Mouse (Mus musculus) embryonic fibroblast, embryonic 13.5 days (primary cell): ENCODE results near the gene Zfhx3. TPM values are rescaled to one million over a fixed set of nuclear protein-coding genes. Genes with fewer than 3 reads are reported as not detected.

ENCODE experiments used
- H3K27ac ChIP-seq: 2 replicates; pipeline ENCODE4 v1.5.1; 2012; ENCODE audit warnings: low read length, control low read depth, inconsistent platforms; ENCODE audit not compliant: insufficient read depth
- H3K4me1 ChIP-seq: 2 replicates; pipeline ENCODE4 v1.6.1; 2011; ENCODE audit warnings: low read length; ENCODE audit not compliant: control insufficient read depth, insufficient read depth
- H3K4me3 ChIP-seq: 2 replicates; pipeline ENCODE4 v1.5.1; 2011; ENCODE audit warnings: mild to moderate bottlenecking, control low read depth, low read length; ENCODE audit not compliant: insufficient read depth
- CTCF ChIP-seq: IDR thresholded peaks from 2 replicates; pipeline ENCODE4 v1.5.1; 2011; ENCODE audit warnings: mild to moderate bottlenecking, control low read depth, low read length, moderate library complexity, borderline replicate concordance; ENCODE audit not compliant: insufficient read depth
- POLR2A ChIP-seq: IDR thresholded peaks from 2 replicates; pipeline ENCODE4 v1.6.1; 2011; ENCODE audit warnings: low read depth, mild to moderate bottlenecking, control low read depth, low read length, moderate library complexity
- polyA plus RNA-seq: library from polyadenylated mRNA; stranded (reverse); fragments of >200 nt; gene quantifications from 2 replicates; pipeline ENCODE4 v1.2.4, GENCODE M21; 2011; ENCODE audit warnings: low read depth; ENCODE audit not compliant: missing spikeins, insufficient read length

Zfhx3 gene
- polyA plus RNA-seq, 1 experiment: 30.6 TPM

DNA sequence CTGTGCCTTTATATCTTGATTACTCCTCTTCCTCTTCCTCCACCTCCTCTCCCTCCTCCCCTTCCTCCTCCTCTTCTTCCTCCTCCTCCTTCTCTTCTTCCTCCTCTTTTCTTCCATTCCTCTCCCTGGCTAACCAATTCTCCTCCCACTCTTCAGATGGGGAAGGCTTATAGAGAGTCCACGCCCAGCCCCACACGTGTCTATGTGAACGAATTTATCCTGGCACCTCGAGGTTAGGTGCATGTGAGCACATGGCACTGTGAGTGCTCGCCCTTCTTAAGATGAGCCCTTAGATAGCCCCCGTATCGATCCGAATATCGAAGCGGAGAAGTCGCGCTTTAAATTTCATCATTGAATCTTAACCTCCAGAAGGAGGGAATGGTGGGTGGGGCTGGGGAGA lies 359.2 kb downstream of the Zfhx3 start:
- no peak overlapping the region for H3K27ac ChIP-seq
- TF ChIP-seq POLR2A: no peak
- TF ChIP-seq CTCF: no peak
- no peaks in the 10 kb centered on the region for H3K4me1 ChIP-seq
- H3K4me3 ChIP-seq: no peak overlapping the region

DNA sequence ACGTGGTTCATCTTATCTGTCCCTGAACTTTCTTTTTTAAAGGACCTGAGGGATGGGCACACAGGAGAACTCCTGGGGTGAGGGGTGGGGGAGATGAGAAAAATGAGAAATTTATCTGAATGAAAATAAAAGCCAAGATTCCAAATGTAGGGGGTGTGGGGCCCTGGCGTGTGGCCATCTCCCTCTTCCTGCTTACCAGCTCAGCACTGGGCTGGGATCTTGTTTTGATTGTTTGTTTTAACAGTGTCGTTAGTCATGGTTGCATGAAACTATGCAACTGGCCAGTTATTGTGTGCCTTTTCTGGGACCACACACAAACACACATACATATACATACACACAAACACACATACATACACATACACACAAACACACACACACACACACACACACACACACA lies 362.9 kb downstream of the Zfhx3 start:
- Histone ChIP-seq H3K27ac (no peak overlapping the region), H3K4me3 (no peak overlapping the region), H3K4me1 (no peaks in the 10 kb centered on the region)
- TF ChIP-seq CTCF (no peak), POLR2A (no peak)

DNA sequence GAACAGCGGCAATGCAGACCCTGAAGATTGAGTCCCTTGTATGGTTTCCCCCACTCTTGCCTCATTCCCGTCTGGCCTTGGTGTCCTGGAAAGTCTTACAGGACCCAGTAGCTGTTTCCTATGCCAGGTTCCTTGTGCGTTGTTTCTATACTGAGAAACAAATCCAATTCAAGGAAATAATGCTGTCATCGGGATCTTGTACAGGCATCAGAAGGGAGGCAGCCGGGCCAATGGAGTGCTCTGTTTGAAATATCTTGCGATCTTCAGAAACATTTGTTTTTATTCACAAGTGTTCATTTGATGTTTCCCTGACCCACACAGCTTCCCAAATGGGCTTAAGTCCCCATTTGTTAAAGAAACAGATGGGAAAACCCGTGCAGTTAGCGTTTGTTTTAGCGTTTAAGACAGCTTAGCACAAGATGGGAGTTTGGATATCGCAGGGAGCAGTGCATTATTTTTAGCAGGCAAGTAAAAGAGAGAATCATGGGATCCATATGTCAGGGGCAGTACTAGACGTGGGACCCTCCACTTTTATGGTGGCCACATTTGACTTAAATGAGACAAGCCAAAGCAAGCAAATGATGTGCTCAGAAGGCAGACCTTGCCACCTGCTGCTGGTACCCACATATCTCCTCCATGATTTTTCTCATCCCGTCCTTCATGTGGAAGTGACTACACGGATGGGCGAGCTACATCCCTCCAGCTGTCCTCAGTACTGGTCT lies 367.2 kb downstream of the Zfhx3 start:
- Histone ChIP-seq H3K27ac (no peak overlapping the region), H3K4me3 (no peak overlapping the region), H3K4me1 (no peaks in the 10 kb centered on the region)
- TF ChIP-seq CTCF: no peak

DNA sequence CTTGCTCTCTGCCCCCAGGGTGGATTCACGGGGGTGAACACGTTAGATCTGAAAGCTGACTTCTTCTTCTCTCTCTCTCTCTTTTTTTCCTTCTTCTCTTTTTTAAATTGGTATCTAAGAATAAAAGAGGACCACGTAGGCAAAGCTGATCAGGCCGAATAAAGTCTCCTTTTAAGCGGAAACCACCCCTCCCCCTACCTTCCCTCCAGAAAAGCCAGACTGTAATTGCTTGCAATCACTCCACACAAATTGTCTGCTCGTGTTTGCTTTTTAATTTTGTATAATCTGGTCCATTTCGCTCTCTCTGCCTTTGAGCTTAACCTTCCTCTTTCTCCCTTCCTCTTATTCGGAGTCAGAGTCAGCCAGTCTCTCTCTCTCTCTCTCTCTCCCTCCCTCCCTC lies 372.6 kb downstream of the Zfhx3 start:
- Histone ChIP-seq H3K27ac (no peak overlapping the region), H3K4me1 (no peaks in the 10 kb centered on the region), H3K4me3 (no peak overlapping the region)
- TF ChIP-seq CTCF: no peak
- TF ChIP-seq POLR2A: no peak

DNA sequence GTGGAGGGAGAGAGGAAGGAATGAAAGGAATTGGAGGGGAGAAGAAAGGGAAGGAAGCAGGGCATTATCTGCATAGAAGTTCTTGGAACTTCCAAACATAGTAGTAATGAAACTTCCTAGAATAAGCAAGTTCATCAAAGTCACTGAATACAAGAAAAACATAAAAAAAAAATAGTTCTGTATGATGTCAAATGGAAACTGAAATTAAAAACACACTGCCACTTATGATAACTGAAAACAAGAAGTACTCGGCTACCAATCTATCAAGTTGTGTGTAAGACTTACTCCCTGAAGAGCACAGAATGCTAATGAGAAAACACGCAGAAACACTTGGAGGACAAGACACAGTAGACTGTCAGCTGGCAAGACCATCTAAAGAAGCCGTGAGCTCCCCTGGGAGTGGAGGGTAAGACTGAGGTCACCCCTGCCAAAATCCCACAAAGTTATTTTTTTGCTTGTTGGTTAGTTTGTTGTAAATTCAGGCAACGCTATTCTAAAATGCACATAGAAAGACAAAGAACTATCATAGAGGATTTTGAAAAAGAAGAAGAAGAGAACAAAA lies 375.2 kb downstream of the Zfhx3 start:
- no peaks in the 10 kb centered on the region for H3K4me1 ChIP-seq
- no peak overlapping the region for H3K4me3 ChIP-seq
- H3K27ac ChIP-seq: no peak overlapping the region
- TF ChIP-seq CTCF (no peak), POLR2A (no peak)

DNA sequence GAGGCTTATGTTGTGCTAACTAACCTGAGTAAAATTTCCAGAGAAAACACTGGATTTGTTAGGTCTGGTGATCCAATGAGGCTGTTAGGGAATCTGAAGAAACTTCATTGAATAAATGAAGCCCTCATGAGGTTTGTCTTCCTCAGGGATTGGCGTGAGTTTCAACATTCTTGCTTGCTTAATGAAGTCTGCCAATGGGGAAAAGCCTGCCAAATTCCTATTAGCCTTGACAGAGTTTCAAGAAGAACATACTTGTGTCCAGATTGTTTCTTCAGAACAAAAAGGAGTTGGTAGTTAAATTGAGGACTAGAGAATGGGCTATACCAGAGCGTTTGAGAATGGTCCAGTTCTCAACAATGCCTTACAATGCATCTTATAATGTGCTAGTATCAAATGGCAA lies 385.3 kb downstream of the Zfhx3 start:
- Histone ChIP-seq H3K4me1 (no peaks in the 10 kb centered on the region), H3K27ac (no peak overlapping the region)
- TF ChIP-seq CTCF (no peak), POLR2A (no peak)

DNA sequence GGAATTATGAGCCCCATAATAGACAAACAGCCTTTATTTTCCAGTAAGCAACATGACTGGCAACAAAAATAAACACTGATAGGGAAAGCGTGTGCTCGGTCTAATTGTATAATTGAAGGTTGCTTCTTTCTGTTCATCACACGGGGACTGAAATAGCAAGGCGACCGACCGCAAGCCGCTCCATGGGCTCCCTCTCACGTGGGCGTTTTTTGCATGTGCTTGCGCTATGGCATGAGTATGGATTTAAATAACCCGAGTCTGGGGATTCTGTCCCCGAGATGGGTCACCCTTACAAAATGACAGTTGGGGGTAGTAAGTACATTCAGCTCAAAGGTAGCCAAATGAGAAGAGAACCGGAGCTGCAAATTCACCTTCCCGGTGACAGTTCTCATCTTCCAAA lies 405.9 kb downstream of the Zfhx3 start:
- H3K4me1 ChIP-seq: no peaks in the 10 kb centered on the region
- TF ChIP-seq CTCF (no peak), POLR2A (no peak)
- H3K4me3 ChIP-seq: no peak overlapping the region
- H3K27ac ChIP-seq: no peak overlapping the region

More for the DNA sequence above, 385.3 kb downstream of the Zfhx3 start:
- no peak overlapping the region for H3K4me3 ChIP-seq

DNA sequence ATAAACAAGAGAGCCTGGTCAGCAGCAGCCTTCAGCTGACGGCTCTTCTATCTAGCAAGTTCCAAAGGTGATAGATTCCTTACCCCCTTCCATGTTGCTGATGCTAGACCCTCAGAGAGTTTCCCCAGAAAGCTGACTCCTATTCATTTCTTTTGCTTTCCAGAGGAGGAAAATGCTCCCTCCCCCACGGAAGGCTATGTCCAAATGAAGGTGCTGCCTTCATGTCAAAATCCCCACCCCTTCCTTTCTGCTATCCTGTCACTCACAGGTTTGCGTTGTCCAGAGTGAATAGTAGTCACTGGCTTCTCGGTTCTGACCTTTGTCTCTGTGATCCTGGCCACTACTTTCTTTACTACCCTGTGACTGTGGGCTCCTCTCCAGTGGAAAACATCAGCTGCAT lies 406.3 kb downstream of the Zfhx3 start:
- H3K27ac ChIP-seq: no peak overlapping the region
- TF ChIP-seq CTCF (no peak), POLR2A (no peak)
- no peaks in the 10 kb centered on the region for H3K4me1 ChIP-seq
- no peak overlapping the region for H3K4me3 ChIP-seq

DNA sequence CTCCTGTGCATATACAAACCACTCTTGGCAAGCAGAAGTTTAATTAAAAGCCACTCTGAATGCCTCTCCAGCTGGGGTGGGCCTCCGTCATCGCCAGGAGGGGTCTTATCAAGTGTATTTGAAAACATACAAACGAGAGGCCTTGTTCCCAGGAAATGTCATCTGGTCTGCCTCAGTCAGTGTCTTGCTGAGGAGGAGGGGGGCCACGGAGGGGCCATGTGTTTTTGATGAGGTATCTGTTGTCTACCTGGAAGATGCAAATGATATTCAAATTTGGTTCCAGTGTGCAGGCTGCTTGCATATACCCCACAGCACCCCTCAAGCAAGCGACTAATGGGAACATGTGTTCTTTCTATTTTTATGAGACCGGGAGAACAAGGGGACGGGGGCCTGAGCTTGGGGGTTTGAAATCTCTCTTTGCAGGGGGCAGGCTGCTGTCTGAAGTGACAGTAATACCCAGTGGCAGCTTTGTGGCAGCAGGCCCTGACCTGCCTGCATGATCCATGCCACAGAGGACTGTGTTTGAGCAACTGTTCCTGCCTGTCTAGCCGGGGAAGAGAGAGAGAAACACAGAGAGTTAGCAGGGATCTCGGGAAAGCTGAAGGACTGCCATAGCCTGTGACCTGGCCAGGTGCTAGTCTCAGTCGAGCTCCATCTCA lies 412.8 kb downstream of the Zfhx3 start:
- no peak overlapping the region for H3K27ac ChIP-seq
- TF ChIP-seq POLR2A (no peak), CTCF (no peak)
- no peaks in the 10 kb centered on the region for H3K4me1 ChIP-seq
- H3K4me3 ChIP-seq: no peak overlapping the region

DNA sequence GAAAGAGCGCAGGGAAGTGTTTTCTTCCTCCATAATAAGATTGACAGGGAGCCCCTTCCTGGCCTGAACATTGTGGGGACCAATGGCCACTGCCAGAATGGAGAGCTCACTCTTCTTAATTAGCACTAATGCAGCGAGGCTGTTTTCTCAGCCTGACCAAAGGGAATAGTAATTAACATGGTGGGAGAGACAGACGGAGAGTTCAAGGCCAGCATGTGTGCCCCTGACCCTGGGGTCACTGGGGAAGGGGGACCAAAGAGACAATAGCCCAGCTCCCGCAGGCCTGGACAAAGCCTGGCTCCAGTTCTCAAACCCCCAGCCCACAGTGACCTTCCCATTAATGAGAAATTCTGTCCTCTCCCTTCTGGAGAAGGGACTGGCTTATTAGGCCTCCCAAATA lies 419.0 kb downstream of the Zfhx3 start:
- no peak for TF ChIP-seq POLR2A
- TF ChIP-seq CTCF: no peak
- no peak overlapping the region for H3K4me3 ChIP-seq
- H3K4me1 ChIP-seq: no peaks in the 10 kb centered on the region
- H3K27ac ChIP-seq: no peak overlapping the region
